22 mouse cellular contexts compared by ENCODE assay signal in genomic region chr10:28649109-28649899, GRCm38 (mm10). TPM values are rescaled to one million over a fixed set of nuclear protein-coding genes. Genes with fewer than 3 reads are reported as not detected.
DNase-seq lines count a peak whose midpoint lies in the region; ATAC-seq and TF ChIP-seq lines count a peak whose summit lies in the region.
"Had no signal": no experiment of that assay in that cellular context is flagged by ENCODE, and none has a peak within 500 bp of the region (broad histone marks: within the 10 kb centered on the region; RNA-seq: fewer than 3 reads in every experiment).

No protein-coding gene starts in this region.

- no peak overlapping the region for H3K4me2 ChIP-seq in forebrain, embryonic 15.5 days (replicated peaks)
- H3K4me2 ChIP-seq in forebrain, embryonic 11.5 days (ENCODE audit: low read depth, low read length, severe bottlenecking), result no peak overlapping the region
- no peak overlapping the region for H3K4me2 ChIP-seq in midbrain, embryonic 15.5 days
- no peak overlapping the region for H3K4me2 ChIP-seq in midbrain, embryonic 11.5 days
- H3K4me2 ChIP-seq: embryonic facial prominence, embryonic 13.5 days; heart, embryonic 13.5 days; hindbrain, embryonic 15.5 days had no signal

- H3K4me1 ChIP-seq in forebrain, embryonic 15.5 days, result no peaks in the 10 kb centered on the region
- H3K4me1 ChIP-seq in forebrain, embryonic 11.5 days (replicated peaks; ENCODE audit: control insufficient read depth, insufficient read depth, low read length), result no peaks in the 10 kb centered on the region
- H3K4me1 ChIP-seq in midbrain, embryonic 15.5 days, result no peaks in the 10 kb centered on the region
- no peaks in the 10 kb centered on the region for H3K4me1 ChIP-seq in midbrain, embryonic 11.5 days (ENCODE audit: control insufficient read depth, insufficient read depth, low read length)
- H3K4me1 ChIP-seq: embryonic facial prominence, embryonic 13.5 days; heart, embryonic 13.5 days; hindbrain, embryonic 15.5 days had no signal

- ATAC-seq in forebrain, embryonic 15.5 days (replicated peaks), result peak; percentile 67
- ATAC-seq in forebrain, embryonic 11.5 days (replicated peaks; ENCODE audit: low FRiP score), result no peak
- ATAC-seq in midbrain, embryonic 15.5 days (replicated peaks), result peak; percentile 77; the same call in 1 of the 2 replicates
- no peak for ATAC-seq in midbrain, embryonic 11.5 days (ENCODE audit: low FRiP score)
- ATAC-seq: intestine, embryonic 16.5 days had no signal

- no peak overlapping the region for H3K27ac ChIP-seq in forebrain, embryonic 15.5 days (replicated peaks)
- no peak overlapping the region for H3K27ac ChIP-seq in forebrain, embryonic 11.5 days (ENCODE audit: low read depth, low read length)
- H3K27ac ChIP-seq in midbrain, embryonic 15.5 days, result no peak overlapping the region
- H3K27ac ChIP-seq in midbrain, embryonic 11.5 days (ENCODE audit: low read depth, low read length), result no peak overlapping the region
- H3K27ac ChIP-seq: embryonic facial prominence, embryonic 13.5 days; heart, embryonic 13.5 days; hindbrain, embryonic 15.5 days had no signal

- H3K36me3 ChIP-seq in forebrain, embryonic 15.5 days, result no peaks in the 10 kb centered on the region
- no peaks in the 10 kb centered on the region for H3K36me3 ChIP-seq in forebrain, embryonic 11.5 days (ENCODE audit: control insufficient read depth, insufficient read depth, low read length)
- H3K36me3 ChIP-seq in midbrain, embryonic 15.5 days (replicated peaks), result no peaks in the 10 kb centered on the region
- H3K36me3 ChIP-seq in midbrain, embryonic 11.5 days (ENCODE audit: control insufficient read depth, insufficient read depth, low read length), result no peaks in the 10 kb centered on the region
- H3K36me3 ChIP-seq: embryonic facial prominence, embryonic 13.5 days; heart, embryonic 13.5 days; hindbrain, embryonic 15.5 days had no signal

- no peak for TF ChIP-seq CTCF in brain, embryonic 14.5 days (IDR thresholded peaks at IDR 0.05; ENCODE audit: borderline replicate concordance, extremely low read depth, insufficient read depth, insufficient read length)

- H3K9me3 ChIP-seq in forebrain, embryonic 15.5 days, result no peaks in the 10 kb centered on the region
- H3K9me3 ChIP-seq in forebrain, embryonic 11.5 days (ENCODE audit: control insufficient read depth, low read length), result no peaks in the 10 kb centered on the region
- no peaks in the 10 kb centered on the region for H3K9me3 ChIP-seq in midbrain, embryonic 15.5 days
- no peaks in the 10 kb centered on the region for H3K9me3 ChIP-seq in midbrain, embryonic 11.5 days (ENCODE audit: control insufficient read depth, low read length)
- H3K9me3 ChIP-seq: embryonic facial prominence, embryonic 13.5 days; heart, embryonic 13.5 days; hindbrain, embryonic 15.5 days had no signal

- TF ChIP-seq POLR2A in brain, embryonic 14.5 days (IDR thresholded peaks at IDR 0.05; ENCODE audit: borderline replicate concordance, extremely low read depth, insufficient read depth, insufficient read length, poor library complexity, severe bottlenecking), result no peak

- no peak overlapping the region for H3K9ac ChIP-seq in forebrain, embryonic 15.5 days (replicated peaks)
- no peak overlapping the region for H3K9ac ChIP-seq in forebrain, embryonic 11.5 days (ENCODE audit: low read length)
- H3K9ac ChIP-seq in midbrain, embryonic 15.5 days, result no peak overlapping the region
- H3K9ac ChIP-seq in midbrain, embryonic 11.5 days (ENCODE audit: low read length), result no peak overlapping the region
- H3K9ac ChIP-seq: embryonic facial prominence, embryonic 13.5 days; heart, embryonic 13.5 days; hindbrain, embryonic 15.5 days had no signal

- WGBS in forebrain, embryonic 15.5 days, result 66% methylated on average over 6 of the region's 6 CpGs
- WGBS in forebrain, embryonic 11.5 days, result 84% methylated on average over 6 of the region's 6 CpGs
- 75% methylated on average over 6 of the region's 6 CpGs for WGBS in midbrain, embryonic 15.5 days
- WGBS in midbrain, embryonic 11.5 days, result 81% methylated on average over 6 of the region's 6 CpGs

- no peaks in the 10 kb centered on the region for H3K27me3 ChIP-seq in forebrain, embryonic 15.5 days
- no peaks in the 10 kb centered on the region for H3K27me3 ChIP-seq in forebrain, embryonic 11.5 days (ENCODE audit: control insufficient read depth, insufficient read depth, low read length)
- no peaks in the 10 kb centered on the region for H3K27me3 ChIP-seq in midbrain, embryonic 15.5 days (replicated peaks)
- H3K27me3 ChIP-seq in midbrain, embryonic 11.5 days (ENCODE audit: control insufficient read depth, insufficient read depth, low read length), result no peaks in the 10 kb centered on the region
- H3K27me3 ChIP-seq: embryonic facial prominence, embryonic 13.5 days; heart, embryonic 13.5 days; hindbrain, embryonic 15.5 days had no signal

- H3K4me3 ChIP-seq in forebrain, embryonic 15.5 days, result no peak overlapping the region
- no peak overlapping the region for H3K4me3 ChIP-seq in forebrain, embryonic 11.5 days (ENCODE audit: low read depth, low read length)
- H3K4me3 ChIP-seq in midbrain, embryonic 15.5 days, result no peak overlapping the region
- H3K4me3 ChIP-seq in midbrain, embryonic 11.5 days (ENCODE audit: low read depth, low read length), result no peak overlapping the region
- H3K4me3 ChIP-seq: embryonic facial prominence, embryonic 13.5 days; heart, embryonic 13.5 days; hindbrain, embryonic 15.5 days had no signal

- DNase-seq in forebrain, embryonic 11.5 days (ENCODE audit: low spot score), result no peak
- DNase-seq in midbrain, embryonic 11.5 days (ENCODE audit: low spot score, missing footprints), result no peak
- DNase-seq in brain, embryonic 14.5 days (ENCODE audit: low read depth), result peak; percentile 31
- no peak for DNase-seq in gastrocnemius, postnatal 4 days (ENCODE audit: low spot score in 2 of 2)
- DNase-seq in cerebellum, adult 11 months, result no peak
- DNase-seq: adrenal gland, adult 8-10 months; adrenal gland, postnatal 36 days; cerebellum, adult 18-20 months; cerebellum, adult 9-11 months; cerebellum, postnatal 36 days; gastrocnemius, postnatal 10 days; heart, postnatal 36 days had no signal

RNA-seq across cellular contexts. Expression of gene Themis, which starts 18.9 kb away (rescaled TPM):
- polyA plus RNA-seq in forebrain, embryonic 15.5 days (2015; fragmentation: Nextera tagmentation; extraction: Ambion mirVana), result 0.06 and 0.10 TPM in 2 replicates
- polyA plus RNA-seq in forebrain, embryonic 11.5 days (2014; fragmentation: Nextera tagmentation; extraction: Ambion mirVana), result 0.07 TPM in 1 of 2 replicates, not detected in the other
- 0.08 TPM in 1 of 2 replicates, not detected in the other for polyA plus RNA-seq in midbrain, embryonic 15.5 days (2015; fragmentation: Nextera tagmentation; extraction: Ambion mirVana)
- 0.04 TPM in 1 of 2 replicates, not detected in the other for polyA plus RNA-seq in midbrain, embryonic 11.5 days (2014; fragmentation: Nextera tagmentation; extraction: Ambion mirVana)
- polyA plus RNA-seq in brain, embryonic 14.5 days (2012; rRNA removed), result not detected in 2 replicates
- total RNA-seq in gastrocnemius, postnatal 4 days (2021), result under 1 TPM; 0.18 to 0.32 TPM
- total RNA-seq: adrenal gland, postnatal 36 days; gastrocnemius, postnatal 10 days; granulocyte monocyte progenitor cell, adult 5-6 weeks had no signal
- polyA plus RNA-seq: embryonic facial prominence, embryonic 13.5 days; frontal cortex, adult 2 months; heart, postnatal 0 days; hindbrain, embryonic 11.5 days had no signal

Comparison
In these comparisons a context has a peak if more than half of its experiments do, and no peak if none do; other contexts are left out.
1. ATAC-seq: peak in forebrain, embryonic 15.5 days (single experiment) and midbrain, embryonic 15.5 days (single experiment); none in forebrain, embryonic 11.5 days (single experiment) and midbrain, embryonic 11.5 days (single experiment).